Mouse (Mus musculus) neural tube, embryonic 13.5 days (tissue): ENCODE measurements around the gene Gm3020. TPM values are rescaled to one million over a fixed set of nuclear protein-coding genes. Genes with fewer than 3 reads are reported as not detected.
"Not testable (repeated sequence)": the region's sequence is repeated elsewhere in the genome, so short reads cannot be mapped to it uniquely, and the experiment has no call there.

Source experiments
- ATAC-seq: fragments of 200-750 bp; cut with Nextera tagmentation; 2 replicates; pipeline ENCODE4 v1.8.0; 2017; ENCODE audit warnings: low read depth, mild to moderate bottlenecking, moderate TSS enrichment, moderate library complexity
- H3K27ac ChIP-seq: fragments of 300-500 bp; sonication (generic); replicated peaks from 2 replicates; pipeline ENCODE4 v1.5.1; 2015; ENCODE audit warnings: moderate library complexity, mild to moderate bottlenecking, inconsistent platforms
- H3K27me3 ChIP-seq: fragments of 300-500 bp; sonication (generic); 2 replicates; pipeline ENCODE4 v1.6.1; 2015; ENCODE audit warnings: mild to moderate bottlenecking, inconsistent platforms
- H3K36me3 ChIP-seq: fragments of 300-500 bp; sonication (generic); 2 replicates; pipeline ENCODE4 v1.6.1; 2015; ENCODE audit warnings: mild to moderate bottlenecking, inconsistent platforms
- H3K4me1 ChIP-seq: fragments of 300-500 bp; sonication (generic); replicated peaks from 2 replicates; pipeline ENCODE4 v1.6.1; 2015; ENCODE audit warnings: inconsistent platforms
- H3K4me2 ChIP-seq: fragments of 300-500 bp; sonication (generic); 2 replicates; pipeline ENCODE4 v1.6.1; 2015; ENCODE audit warnings: inconsistent platforms, mild to moderate bottlenecking, moderate library complexity
- H3K4me3 ChIP-seq: fragments of 300-500 bp; sonication (generic); 2 replicates; pipeline ENCODE4 v1.5.1; 2015; ENCODE audit warnings: mild to moderate bottlenecking, inconsistent platforms
- H3K9ac ChIP-seq: fragments of 300-500 bp; sonication (generic); 2 replicates; pipeline ENCODE4 v1.6.1; 2015; ENCODE audit warnings: moderate library complexity, mild to moderate bottlenecking, inconsistent platforms
- H3K9me3 ChIP-seq: fragments of 300-500 bp; sonication (generic); 2 replicates; pipeline ENCODE4 v1.6.1; 2016; ENCODE audit warnings: inconsistent platforms
- WGBS: fragments of 180-500 bp; shearing (Covaris S2); methylation state at CpG from one replicate; pipeline ENCODE4 v1.1.7; 2015; 5-methylcytosine and 5-hydroxymethylcytosine counted together
- polyA plus RNA-seq: library from polyadenylated mRNA; unstranded; fragments of >200 nt; fragmentation: Nextera tagmentation; extraction: Ambion mirVana; gene quantifications from 2 replicates; pipeline ENCODE4 v1.2.1, GENCODE M21; 2015

The Gm3020 gene
- 11.6 and 12.3 TPM in 2 replicates for polyA plus RNA-seq

DNA sequence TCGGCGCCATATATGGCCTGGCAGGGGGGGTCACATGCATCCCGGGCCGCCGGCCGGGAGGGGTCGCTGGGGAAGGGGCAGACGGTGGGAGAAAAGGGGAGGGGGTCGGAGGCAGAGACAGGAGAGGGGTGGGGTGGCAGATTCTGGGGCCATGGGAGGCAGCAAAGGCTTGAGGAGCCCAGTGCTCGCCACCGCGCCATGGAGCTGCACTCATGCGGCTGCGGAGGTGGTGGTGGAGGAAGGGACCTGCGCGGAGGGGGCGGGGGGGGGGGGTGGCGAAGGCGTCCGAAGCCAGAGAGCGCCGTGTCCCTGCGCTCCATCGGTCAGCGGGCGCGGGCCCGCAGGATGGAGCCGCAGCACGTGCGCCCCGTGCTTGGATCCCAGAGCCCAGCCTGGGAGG, at the start of gene Gm3020:
Gene Gm3020 (plus strand): TSS at position 301 of the 400 bp plus-strand sequence.
- not testable (repeated sequence) for H3K36me3 ChIP-seq, H3K27ac ChIP-seq, H3K4me2 ChIP-seq, H3K9me3 ChIP-seq, ATAC-seq, H3K27me3 ChIP-seq, H3K9ac ChIP-seq, H3K4me1 ChIP-seq, H3K4me3 ChIP-seq
- WGBS, result no CpG with 5 or more reads among the region's 32 CpGs

DNA sequence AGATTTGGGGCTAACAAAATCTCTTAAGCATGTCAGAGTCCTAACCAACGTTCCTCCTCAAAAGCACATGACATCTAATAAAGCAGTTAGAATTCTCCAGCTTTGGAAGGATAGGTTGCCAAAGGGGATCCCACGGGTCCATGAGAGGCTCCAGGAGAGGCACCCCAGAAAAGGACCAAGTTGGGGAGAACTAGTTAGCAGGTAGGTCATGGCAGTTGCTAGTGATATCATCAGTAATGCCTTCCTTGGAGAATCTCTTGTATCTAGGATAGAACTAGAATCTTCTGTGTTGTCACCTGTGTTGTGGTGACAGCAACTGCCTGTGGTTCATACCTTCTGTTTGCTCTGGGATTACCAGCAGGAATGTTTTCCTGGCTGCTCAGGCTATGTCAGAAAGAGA, 17.6 kb upstream of the Gm3020 start, which contains the start of gene Gm3012:
Gene Gm3012 (plus strand): TSS at position 301 of the 400 bp plus-strand sequence.
- no CpG with 5 or more reads among the region's 2 CpGs for WGBS

DNA sequence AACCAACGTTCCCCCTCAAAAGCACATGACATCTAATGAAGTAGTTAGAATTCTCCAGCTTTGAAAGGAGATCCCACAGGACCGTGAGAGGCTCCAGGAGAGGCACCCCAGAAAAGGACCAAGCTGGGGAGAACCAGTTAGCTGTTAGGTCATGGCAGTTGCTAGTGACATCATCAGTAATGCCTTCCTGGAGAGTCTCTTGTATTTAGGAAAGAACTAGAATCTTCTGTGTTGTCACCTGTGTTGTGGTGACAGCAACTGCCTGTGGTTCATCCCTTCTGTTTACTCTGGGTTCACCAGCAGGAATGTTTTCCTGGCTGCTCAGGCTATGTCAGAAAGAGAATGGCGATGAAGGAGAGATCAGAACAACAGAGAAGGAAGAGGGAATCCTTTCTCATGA, 36.7 kb downstream of the Gm3020 start, which contains the start of gene Gm3043:
Gene Gm3043 (plus strand): TSS at position 301 of the 400 bp plus-strand sequence.
- not testable (repeated sequence) for H3K27me3 ChIP-seq, H3K36me3 ChIP-seq, H3K4me3 ChIP-seq, H3K27ac ChIP-seq, H3K4me1 ChIP-seq, H3K9me3 ChIP-seq, ATAC-seq, H3K4me2 ChIP-seq, H3K9ac ChIP-seq
- no CpG with 5 or more reads among the region's 3 CpGs for WGBS

More for the DNA sequence above, 17.6 kb upstream of the Gm3020 start, which contains the start of gene Gm3012:
- not testable (repeated sequence) for H3K36me3 ChIP-seq, H3K9ac ChIP-seq, H3K4me3 ChIP-seq, H3K27ac ChIP-seq, H3K4me2 ChIP-seq, H3K27me3 ChIP-seq, ATAC-seq, H3K9me3 ChIP-seq, H3K4me1 ChIP-seq

Other genes starting within 250 kb of the Gm3020 start
- gene Gm10409, start 239.4 kb upstream of the Gm3020 start, polyA plus RNA-seq, result 11.6 and 12.3 TPM in 2 replicates
- gene Gm3005, start 223.9 kb upstream of the Gm3020 start, polyA plus RNA-seq, result 5.0 and 6.3 TPM in 2 replicates
- not detected in 2 replicates for gene Gm10408, start 202.7 kb upstream of the Gm3020 start, polyA plus RNA-seq
- gene Gm3012, start 17.5 kb upstream of the Gm3020 start, polyA plus RNA-seq, result not detected in 2 replicates
- not detected in 2 replicates for gene Gm3043, start 36.8 kb downstream of the Gm3020 start, polyA plus RNA-seq
- gene Gm3002, start 158.0 kb downstream of the Gm3020 start, polyA plus RNA-seq, result 3.0 and 3.2 TPM in 2 replicates
- 0.31 TPM in 1 of 2 replicates, not detected in the other for gene Gm3033, start 194.2 kb downstream of the Gm3020 start, polyA plus RNA-seq
- not detected in 2 replicates for gene Gm2916, start 232.1 kb downstream of the Gm3020 start, polyA plus RNA-seq